ENCODE assay signal across 6 mouse cellular contexts in genomic region chr11:90863981-90864760, GRCm38 (mm10).
"Had no signal": no experiment of that assay in that cellular context is flagged by ENCODE, and none has a peak within 500 bp of the region (broad histone marks: within the 10 kb centered on the region; RNA-seq: fewer than 3 reads in every experiment).

No protein-coding gene starts in this region.

- DNase-seq: kidney, adult 18-20 months; kidney, postnatal 14 days; lung, embryonic 14.5 days; lung, postnatal 10 days; lung, postnatal 4 days; retina, postnatal 1 day had no signal
